In the genomic region with DNA sequence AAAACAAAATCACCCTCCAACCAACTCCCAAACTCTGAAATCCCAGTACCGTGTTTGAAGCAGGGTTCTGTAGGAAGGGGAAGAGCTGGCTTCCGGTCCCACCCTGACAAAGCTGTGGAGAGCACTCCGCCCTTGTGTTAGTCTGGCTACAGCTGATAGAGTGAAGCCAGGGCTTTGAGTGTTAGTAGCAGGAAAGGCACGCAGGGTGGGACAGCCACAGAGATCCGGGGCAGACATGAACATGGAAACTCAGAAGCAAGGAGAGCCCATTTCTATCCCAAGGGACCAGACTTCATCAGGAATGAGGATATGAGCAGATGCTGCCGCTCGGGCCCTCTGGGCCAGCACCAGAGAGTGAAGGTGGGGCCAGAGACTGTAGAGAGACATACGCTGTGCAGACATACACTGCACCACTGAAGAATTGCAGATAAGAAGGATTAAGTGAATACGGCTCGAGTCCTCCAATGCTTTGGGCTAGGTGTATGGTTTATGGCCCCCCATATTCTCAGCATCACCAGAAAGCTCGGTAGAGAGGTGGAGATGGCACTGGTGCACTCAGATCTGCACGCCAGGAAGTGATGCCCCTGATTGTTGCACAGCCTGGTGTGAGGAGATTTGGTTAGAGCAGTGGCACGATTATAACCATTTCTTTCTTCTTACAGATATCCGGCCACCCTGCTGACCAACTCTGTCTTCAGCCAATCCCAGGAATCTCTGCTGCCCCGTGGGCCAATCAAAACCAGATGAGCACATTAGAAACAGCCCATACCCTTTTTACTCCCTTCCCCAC, we compare ENCODE assay signal across 10 mouse cellular contexts. TPM values are rescaled to one million over a fixed set of nuclear protein-coding genes. Genes with fewer than 3 reads are reported as not detected.
DNase-seq lines count a peak whose midpoint lies in the region; ATAC-seq and TF ChIP-seq lines count a peak whose summit lies in the region.
"Had no signal": no experiment of that assay in that cellular context is flagged by ENCODE, and none has a peak within 500 bp of the region (broad histone marks: within the 10 kb centered on the region; RNA-seq: fewer than 3 reads in every experiment).

No protein-coding gene starts in this region.

- 0 out of 2 replicates have a peak overlapping the region, but pooled peaks have one; percentile 35 for H3K9ac ChIP-seq in hindbrain, embryonic 13.5 days
- H3K9ac ChIP-seq in hindbrain, postnatal 0 days (replicated peaks; ENCODE audit: low read length): no peak overlapping the region

- H3K4me3 ChIP-seq in hindbrain, embryonic 13.5 days: no peak overlapping the region
- H3K4me3 ChIP-seq in hindbrain, postnatal 0 days (ENCODE audit: low read length): no peak overlapping the region
- peak overlapping the region; percentile 50 for H3K4me3 ChIP-seq in E14TG2a.4 (replicated peaks; ENCODE audit: low read length)
- no peak overlapping the region for H3K4me3 ChIP-seq in left cerebral cortex, adult 2 months
- H3K4me3 ChIP-seq: layer of hippocampus, adult 2 months had no signal

- DNase-seq in hindbrain, postnatal 0 days (ENCODE audit: low spot score): no peak
- peak; percentile 99 for DNase-seq in heart, adult 11 months
- DNase-seq in kidney, postnatal 25 days: peak; percentile 42 to 72
- DNase-seq in layer of hippocampus, adult 8-10 months (ENCODE audit: low spot score in 2 of 2): no peak
- DNase-seq in left cerebral cortex, adult 2 months (ENCODE audit: extremely low spot score in 1 of 2, low spot score in 2 of 2): no peak
- no peak for DNase-seq in frontal cortex, postnatal 36 days (ENCODE audit: low spot score in 2 of 2)
- DNase-seq: retina, postnatal 1 day had no signal

- H3K27me3 ChIP-seq in hindbrain, embryonic 13.5 days: peaks cover 19% of the 10 kb centered on the region
- H3K27me3 ChIP-seq in hindbrain, postnatal 0 days (ENCODE audit: insufficient read depth, low read length): no peaks in the 10 kb centered on the region
- peaks cover 36% of the 10 kb centered on the region for H3K27me3 ChIP-seq in E14TG2a.4 (ENCODE audit: insufficient read depth, low read length)

- H3K4me1 ChIP-seq in hindbrain, embryonic 13.5 days (replicated peaks): peaks cover 18% of the 10 kb centered on the region
- H3K4me1 ChIP-seq in hindbrain, postnatal 0 days (ENCODE audit: insufficient read depth, low read length): 0 out of 2 replicates have a peak, but pooled peaks cover 5% of the 10 kb centered on the region
- H3K4me1 ChIP-seq in E14TG2a.4 (replicated peaks; ENCODE audit: low read depth, low read length): peaks cover 30% of the 10 kb centered on the region

- 82% methylated on average over 15 of the region's 15 CpGs for WGBS in hindbrain, embryonic 13.5 days
- 77% methylated on average over 15 of the region's 15 CpGs for WGBS in hindbrain, postnatal 0 days

- H3K36me3 ChIP-seq in hindbrain, embryonic 13.5 days: no peaks in the 10 kb centered on the region
- no peaks in the 10 kb centered on the region for H3K36me3 ChIP-seq in hindbrain, postnatal 0 days (ENCODE audit: insufficient read depth, low read length)
- no peaks in the 10 kb centered on the region for H3K36me3 ChIP-seq in E14TG2a.4 (ENCODE audit: insufficient read depth, low read length)

- no peaks in the 10 kb centered on the region for H3K9me3 ChIP-seq in hindbrain, embryonic 13.5 days
- H3K9me3 ChIP-seq in hindbrain, postnatal 0 days (ENCODE audit: low read length): no peaks in the 10 kb centered on the region
- H3K9me3 ChIP-seq in E14TG2a.4 (ENCODE audit: low read length): no peaks in the 10 kb centered on the region

- intact Hi-C loops in left cerebral cortex, adult 2 months (cut with DNase I): no loop called here

- TF ChIP-seq CTCF in hindbrain, postnatal 0 days (IDR thresholded peaks at IDR 0.05; ENCODE audit: low read depth): no peak
- TF ChIP-seq CTCF in E14TG2a.4 (conservative IDR thresholded peaks at IDR 0.05; ENCODE audit: low read length): no peak
- TF ChIP-seq CTCF in left cerebral cortex, adult 2 months (IDR thresholded peaks at IDR 0.05): no peak

- no peak overlapping the region for H3K27ac ChIP-seq in hindbrain, embryonic 13.5 days
- no peak overlapping the region for H3K27ac ChIP-seq in hindbrain, postnatal 0 days
- no peak overlapping the region for H3K27ac ChIP-seq in left cerebral cortex, adult 2 months
- H3K27ac ChIP-seq: layer of hippocampus, adult 2 months had no signal

- ATAC-seq in hindbrain, embryonic 13.5 days (ENCODE audit: low FRiP score): no peak
- no peak for ATAC-seq in hindbrain, postnatal 0 days

- no peak overlapping the region for H3K4me2 ChIP-seq in hindbrain, embryonic 13.5 days
- no peak overlapping the region for H3K4me2 ChIP-seq in hindbrain, postnatal 0 days (ENCODE audit: low read depth, low read length)

RNA-seq across cellular contexts. Expression of a gene that starts 14.8 kb away (rescaled TPM):
- polyA plus RNA-seq in hindbrain, embryonic 13.5 days (2015; fragmentation: Nextera tagmentation; extraction: Ambion mirVana): 4.7 and 4.8 TPM in 2 replicates
- 37.8 and 44.9 TPM in 2 replicates for total RNA-seq in hindbrain, postnatal 0 days (2014; rRNA removed)
- 12.9 and 14.8 TPM in 2 replicates for polyA plus RNA-seq in hindbrain, postnatal 0 days (2015; fragmentation: Nextera tagmentation; extraction: Ambion mirVana)
- 1 to 10 TPM; 2.6 to 3.5 (median 3.0) TPM for total RNA-seq in layer of hippocampus, adult 8-10 months (2022)
- 1 to 10 TPM; 2.5 to 2.9 TPM for total RNA-seq in left cerebral cortex, adult 2 months (2021)

RNA-seq across cellular contexts. Expression of a gene that starts 22.0 kb away (rescaled TPM):
- 58.1 and 65.5 TPM in 2 replicates for polyA plus RNA-seq in hindbrain, embryonic 13.5 days (2015; fragmentation: Nextera tagmentation; extraction: Ambion mirVana)
- 37.8 and 46.3 TPM in 2 replicates for total RNA-seq in hindbrain, postnatal 0 days (2014; rRNA removed)
- 63.4 and 64.4 TPM in 2 replicates for polyA plus RNA-seq in hindbrain, postnatal 0 days (2015; fragmentation: Nextera tagmentation; extraction: Ambion mirVana)
- 10 to 100 TPM; 36.4 to 45.0 (median 41.1) TPM for total RNA-seq in layer of hippocampus, adult 8-10 months (2022)
- total RNA-seq in left cerebral cortex, adult 2 months (2021): 10 to 100 TPM; 57.1 to 62.7 TPM

RNA-seq across cellular contexts. Expression of a gene that starts 29.4 kb away (rescaled TPM):
- polyA plus RNA-seq in hindbrain, embryonic 13.5 days (2015; fragmentation: Nextera tagmentation; extraction: Ambion mirVana): 41.2 and 41.5 TPM in 2 replicates
- total RNA-seq in hindbrain, postnatal 0 days (2014; rRNA removed): 13.8 and 16.3 TPM in 2 replicates
- 18.8 and 19.9 TPM in 2 replicates for polyA plus RNA-seq in hindbrain, postnatal 0 days (2015; fragmentation: Nextera tagmentation; extraction: Ambion mirVana)
- total RNA-seq in layer of hippocampus, adult 8-10 months (2022): 10 to 100 TPM; 38.0 to 52.6 (median 44.6) TPM
- total RNA-seq in left cerebral cortex, adult 2 months (2021): 10 to 100 TPM; 51.0 to 52.3 TPM

Comparison
In these comparisons a context has a peak if more than half of its experiments do, and no peak if none do; other contexts are left out.
1. DNase-seq: peak in heart, adult 11 months (single experiment) and kidney, postnatal 25 days (2 of 2); none in hindbrain, postnatal 0 days (single experiment), layer of hippocampus, adult 8-10 months (0 of 2), left cerebral cortex, adult 2 months (0 of 2) and frontal cortex, postnatal 36 days (0 of 2).